Mouse (Mus musculus) forebrain, embryonic 13.5 days (tissue): ENCODE measurements around the gene Cacng8. TPM values are rescaled to one million over a fixed set of nuclear protein-coding genes. Genes with fewer than 3 reads are reported as not detected.
"Not testable (repeated sequence)": the region's sequence is repeated elsewhere in the genome, so short reads cannot be mapped to it uniquely, and the experiment has no call there.

Experiments used
- ATAC-seq: fragments of 200-750 bp; cut with Nextera tagmentation; 2 replicates; pipeline ENCODE4 v1.8.0; 2017
- H3K27ac ChIP-seq: fragments of 300-500 bp; sonication (generic); 2 replicates; pipeline ENCODE4 v1.5.1; 2015; ENCODE audit warnings: inconsistent platforms, mild to moderate bottlenecking, moderate library complexity
- H3K27me3 ChIP-seq: fragments of 300-500 bp; sonication (generic); 2 replicates; pipeline ENCODE4 v1.6.1; 2015; ENCODE audit warnings: mild to moderate bottlenecking, inconsistent platforms
- H3K36me3 ChIP-seq: fragments of 300-500 bp; sonication (generic); 2 replicates; pipeline ENCODE4 v1.6.1; 2015; ENCODE audit warnings: mild to moderate bottlenecking, inconsistent platforms; ENCODE audit not compliant: poor library complexity, severe bottlenecking
- H3K4me1 ChIP-seq: fragments of 300-500 bp; sonication (generic); 2 replicates; pipeline ENCODE4 v1.6.1; 2015; ENCODE audit warnings: inconsistent platforms
- H3K4me2 ChIP-seq: fragments of 300-500 bp; sonication (generic); 2 replicates; pipeline ENCODE4 v1.6.1; 2015; ENCODE audit warnings: inconsistent platforms, mild to moderate bottlenecking, moderate library complexity
- H3K4me3 ChIP-seq: fragments of 300-500 bp; sonication (generic); 2 replicates; pipeline ENCODE4 v1.5.1; 2015; ENCODE audit warnings: mild to moderate bottlenecking, inconsistent platforms
- H3K9ac ChIP-seq: fragments of 300-500 bp; sonication (generic); 2 replicates; pipeline ENCODE4 v1.6.1; 2015; ENCODE audit warnings: mild to moderate bottlenecking, inconsistent platforms
- H3K9me3 ChIP-seq: fragments of 300-500 bp; sonication (generic); replicated peaks from 2 replicates; pipeline ENCODE4 v1.6.1; 2016; ENCODE audit warnings: inconsistent platforms
- WGBS: fragments of 180-500 bp; shearing (Covaris S2); methylation state at CpG from one replicate; pipeline ENCODE4 v1.1.7; 2015; 5-methylcytosine and 5-hydroxymethylcytosine counted together
- polyA plus RNA-seq: library from polyadenylated mRNA; unstranded; fragments of >200 nt; fragmentation: Nextera tagmentation; extraction: Ambion mirVana; gene quantifications from 2 replicates; pipeline ENCODE4 v1.2.1, GENCODE M21; 2015

Gene Cacng8
- polyA plus RNA-seq, 1 experiment from 2014 or later: 12.6 TPM

DNA sequence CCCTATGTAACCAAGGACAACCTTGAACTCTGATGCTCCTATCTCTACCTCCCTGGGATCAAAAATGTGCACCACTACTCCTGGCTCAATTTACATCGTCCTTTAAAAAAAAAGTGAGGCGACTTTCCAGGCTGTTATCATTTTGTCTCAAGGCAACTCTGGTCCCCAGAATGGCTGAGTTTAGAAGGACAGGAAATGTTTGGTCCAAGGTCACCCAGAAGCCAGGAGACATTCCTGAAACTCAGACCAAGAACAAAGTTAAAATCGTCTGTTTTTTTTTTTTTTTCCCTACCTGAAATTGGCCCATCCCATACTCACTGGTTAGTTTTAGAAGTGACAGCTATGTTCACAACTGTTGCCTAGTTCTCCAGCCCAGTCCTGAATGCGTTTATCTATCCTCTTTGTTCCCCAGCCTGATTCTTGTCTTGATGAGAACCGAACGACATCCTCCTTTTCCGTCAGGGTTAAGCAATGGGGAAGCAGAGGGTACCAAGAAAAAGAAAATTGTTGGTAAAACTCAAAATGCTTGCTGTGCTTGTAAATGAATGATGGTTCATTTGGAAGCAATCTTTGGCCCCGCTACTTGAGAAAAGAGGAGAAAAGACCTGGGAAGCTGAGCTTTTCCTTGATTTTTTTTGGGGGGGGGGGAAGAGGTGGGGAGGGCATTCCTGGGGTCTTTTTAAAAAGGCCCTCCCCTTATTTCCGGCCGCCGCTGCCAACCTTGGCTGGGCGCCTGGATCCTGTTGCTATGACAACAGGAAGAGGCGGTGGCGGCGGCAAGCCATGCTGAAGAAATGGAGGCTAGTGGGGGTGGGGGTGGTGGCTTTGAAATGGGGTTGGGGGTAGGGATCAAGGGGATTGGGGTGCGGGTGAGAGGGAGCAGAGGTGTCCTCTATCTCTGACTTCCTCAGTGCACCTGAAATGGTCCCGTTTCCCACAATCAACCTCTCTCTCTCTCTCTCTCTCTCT lies 755 bp upstream of the Cacng8 start:
- peak overlapping the region; percentile 44; the same call in 1 of the 2 replicates for H3K27ac ChIP-seq
- peak overlapping the region; percentile 86 for H3K4me2 ChIP-seq
- H3K27me3 ChIP-seq: no peaks in the 10 kb centered on the region
- WGBS: 3% methylated on average over 16 of the region's 17 CpGs
- no peaks in the 10 kb centered on the region for H3K9me3 ChIP-seq
- ATAC-seq: peak; percentile 65
- peak overlapping the region; percentile 52 for H3K4me3 ChIP-seq
- peaks cover 9% of the 10 kb centered on the region for H3K36me3 ChIP-seq
- peak overlapping the region; percentile 77 for H3K9ac ChIP-seq
- peaks cover 50% of the 10 kb centered on the region for H3K4me1 ChIP-seq

DNA sequence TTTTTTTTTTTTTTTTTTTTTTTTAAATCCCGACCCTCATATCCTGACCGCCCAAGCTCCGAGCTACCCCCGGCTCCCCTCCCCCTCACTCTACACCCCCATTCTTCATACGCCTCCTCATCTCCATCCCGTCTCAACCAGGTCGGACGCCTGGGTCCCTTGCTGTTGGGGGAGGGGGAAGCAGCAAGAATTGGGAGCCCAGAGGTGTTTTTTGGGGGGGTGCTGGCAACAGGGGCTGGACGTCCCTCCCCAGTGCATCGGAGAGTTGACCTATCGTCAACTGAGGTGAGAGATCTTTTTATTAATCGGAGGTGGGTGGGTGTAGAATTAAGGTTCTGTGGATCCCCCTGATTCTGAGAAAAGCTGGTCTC lies 583 bp downstream of the Cacng8 start:
- peak overlapping the region; percentile 77 for H3K9ac ChIP-seq
- peaks cover 50% of the 10 kb centered on the region for H3K4me1 ChIP-seq
- H3K4me3 ChIP-seq: peak overlapping the region; percentile 52
- H3K36me3 ChIP-seq: peaks cover 20% of the 10 kb centered on the region
- peak; percentile 24 for ATAC-seq
- H3K9me3 ChIP-seq: no peaks in the 10 kb centered on the region
- H3K4me2 ChIP-seq: peak overlapping the region; percentile 86
- 0 out of 2 replicates have a peak overlapping the region, but pooled peaks have one; percentile 31 for H3K27ac ChIP-seq
- WGBS: 1% methylated on average over 12 of the region's 12 CpGs
- no peaks in the 10 kb centered on the region for H3K27me3 ChIP-seq

DNA sequence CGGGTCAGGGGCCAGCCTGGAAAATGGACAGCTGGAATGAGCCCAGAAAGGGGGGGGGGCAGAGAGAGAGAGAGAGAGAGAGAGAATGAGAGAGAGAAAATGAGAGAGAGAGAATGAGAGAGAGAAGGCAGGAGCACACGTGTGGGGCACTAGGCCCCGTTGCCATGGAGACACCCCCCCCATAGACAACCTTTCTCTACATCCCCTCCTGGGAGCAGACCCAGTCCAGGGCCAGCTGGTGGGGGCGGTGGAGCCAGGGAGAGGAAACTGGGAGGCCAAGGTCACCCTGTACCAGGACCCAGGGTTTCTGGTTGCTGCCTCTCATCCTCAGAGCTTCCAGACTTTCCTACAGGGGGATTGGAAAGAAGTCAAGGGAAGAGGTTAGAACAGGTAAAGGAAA lies 1.3 kb downstream of the Cacng8 start:
- H3K9ac ChIP-seq: peak overlapping the region; percentile 77
- peaks cover 49% of the 10 kb centered on the region for H3K4me1 ChIP-seq
- peaks cover 25% of the 10 kb centered on the region for H3K36me3 ChIP-seq
- peak overlapping the region; percentile 86 for H3K4me2 ChIP-seq
- H3K9me3 ChIP-seq: no peaks in the 10 kb centered on the region
- H3K27ac ChIP-seq: 0 out of 2 replicates have a peak overlapping the region, but pooled peaks have one; percentile 2
- H3K27me3 ChIP-seq: no peaks in the 10 kb centered on the region
- WGBS: 17% methylated on average over 4 of the region's 4 CpGs
- ATAC-seq: peak; percentile 45
- H3K4me3 ChIP-seq: peak overlapping the region; percentile 52

DNA sequence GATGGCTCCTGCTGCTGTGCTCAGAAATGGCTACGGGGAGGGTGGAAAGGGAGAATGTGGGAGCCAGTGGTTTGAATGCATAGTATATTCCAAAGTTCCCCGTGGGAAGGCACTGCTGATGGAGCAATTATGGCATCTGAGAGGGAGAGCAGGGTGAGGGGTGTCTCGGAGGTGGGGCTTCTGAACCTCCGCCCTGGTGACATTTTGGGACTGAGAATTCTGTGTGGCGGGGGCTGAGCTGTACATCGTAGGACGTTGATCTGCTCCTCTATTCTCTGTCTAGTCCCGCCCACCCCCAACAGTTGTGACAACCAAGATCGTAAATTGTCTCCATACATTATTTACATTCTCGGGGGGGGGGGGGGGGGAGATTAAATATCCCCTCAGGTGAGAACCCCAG lies 6.9 kb downstream of the Cacng8 start:
- H3K9me3 ChIP-seq: no peaks in the 10 kb centered on the region
- H3K27ac ChIP-seq: no peak overlapping the region
- peaks cover 31% of the 10 kb centered on the region for H3K4me1 ChIP-seq
- H3K4me3 ChIP-seq: no peak overlapping the region
- H3K4me2 ChIP-seq: peak overlapping the region; percentile 17; the same call in 1 of the 2 replicates
- 49% methylated on average over 10 of the region's 10 CpGs for WGBS
- H3K36me3 ChIP-seq: peaks cover 28% of the 10 kb centered on the region
- no peaks in the 10 kb centered on the region for H3K27me3 ChIP-seq
- peak; percentile 48; the same call in 1 of the 2 replicates for ATAC-seq
- no peak overlapping the region; the same call in 1 of the 2 replicates for H3K9ac ChIP-seq

DNA sequence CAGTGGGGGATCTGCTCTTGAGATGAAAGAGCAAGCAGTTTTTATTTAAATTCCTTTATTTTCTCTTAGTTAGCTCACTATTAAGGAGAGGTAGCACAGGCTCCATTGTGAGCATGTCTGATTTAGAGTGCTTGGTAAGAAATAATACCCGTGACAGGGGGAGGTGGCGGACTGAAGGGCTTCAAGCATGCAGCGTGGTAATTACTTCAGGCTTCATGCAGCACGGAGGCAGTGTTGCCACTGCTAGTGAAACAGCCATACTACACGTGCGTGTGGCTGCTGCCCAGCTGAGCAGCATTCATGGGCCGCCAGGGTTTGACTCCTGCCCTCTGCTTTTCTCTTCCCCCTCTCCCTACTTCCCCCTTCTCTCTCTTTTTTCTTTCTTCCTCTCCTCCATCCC lies 7.3 kb downstream of the Cacng8 start:
- WGBS: 13% methylated on average over 7 of the region's 7 CpGs
- Histone ChIP-seq H3K4me2 (peak overlapping the region; percentile 17; the same call in 1 of the 2 replicates), H3K9ac (0 out of 2 replicates have a peak overlapping the region, but pooled peaks have one; percentile 18), H3K27me3 (no peaks in the 10 kb centered on the region), H3K4me3 (no peak overlapping the region), H3K4me1 (peaks cover 27% of the 10 kb centered on the region), H3K36me3 (peaks cover 29% of the 10 kb centered on the region), H3K9me3 (no peaks in the 10 kb centered on the region), H3K27ac (no peak overlapping the region)
- ATAC-seq: peak; percentile 83

DNA sequence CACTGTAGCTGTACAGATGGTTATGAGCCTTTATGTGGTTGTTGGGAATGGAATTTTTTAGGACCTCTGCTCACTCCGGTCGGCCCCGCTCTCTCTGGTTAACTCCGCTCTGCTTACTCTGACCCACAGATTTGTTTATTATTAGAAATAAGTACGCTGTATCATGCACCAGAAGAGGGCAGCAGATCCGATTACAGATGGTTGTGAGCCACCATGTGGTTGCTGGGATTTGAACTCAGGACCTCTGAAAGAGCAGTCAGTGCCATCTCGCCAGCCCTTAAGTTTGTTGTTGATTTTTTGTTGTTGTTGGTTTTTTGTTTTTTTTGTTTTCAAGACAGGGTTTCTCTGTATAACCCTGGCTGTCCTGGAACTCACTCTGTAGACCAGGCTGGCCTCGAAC lies 7.9 kb downstream of the Cacng8 start:
- H3K27me3 ChIP-seq, H3K27ac ChIP-seq, H3K4me3 ChIP-seq, H3K9ac ChIP-seq, H3K9me3 ChIP-seq, ATAC-seq, H3K4me2 ChIP-seq: not testable (repeated sequence)
- peaks cover 34% of the 10 kb centered on the region for H3K36me3 ChIP-seq
- WGBS: 95% methylated on average over 8 of the region's 8 CpGs
- peaks cover 21% of the 10 kb centered on the region for H3K4me1 ChIP-seq

DNA sequence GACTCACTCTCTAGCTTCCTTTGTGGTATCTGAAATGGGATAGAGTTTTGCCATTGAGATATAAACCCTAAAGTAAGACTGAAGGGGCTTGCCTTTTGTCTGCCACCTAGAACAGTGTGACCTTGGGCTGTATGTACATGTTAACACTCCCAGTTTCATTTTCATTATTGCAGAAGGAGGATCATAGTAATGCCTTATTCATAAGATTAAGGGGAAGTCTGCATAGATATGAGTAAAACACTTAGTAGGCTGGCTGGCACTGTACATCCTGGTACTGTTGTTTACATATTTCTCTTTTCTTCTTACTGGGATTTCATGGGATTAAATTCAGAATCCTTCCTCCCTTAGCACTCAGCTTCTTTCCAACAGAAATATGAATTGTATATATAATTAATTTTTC lies 9.5 kb downstream of the Cacng8 start:
- peaks cover 12% of the 10 kb centered on the region for H3K4me1 ChIP-seq
- no peak overlapping the region for H3K9ac ChIP-seq
- no peak overlapping the region for H3K27ac ChIP-seq
- H3K4me3 ChIP-seq: no peak overlapping the region
- no peaks in the 10 kb centered on the region for H3K27me3 ChIP-seq
- no peak for ATAC-seq
- H3K4me2 ChIP-seq: no peak overlapping the region
- H3K36me3 ChIP-seq: peaks cover 28% of the 10 kb centered on the region
- H3K9me3 ChIP-seq: no peaks in the 10 kb centered on the region

DNA sequence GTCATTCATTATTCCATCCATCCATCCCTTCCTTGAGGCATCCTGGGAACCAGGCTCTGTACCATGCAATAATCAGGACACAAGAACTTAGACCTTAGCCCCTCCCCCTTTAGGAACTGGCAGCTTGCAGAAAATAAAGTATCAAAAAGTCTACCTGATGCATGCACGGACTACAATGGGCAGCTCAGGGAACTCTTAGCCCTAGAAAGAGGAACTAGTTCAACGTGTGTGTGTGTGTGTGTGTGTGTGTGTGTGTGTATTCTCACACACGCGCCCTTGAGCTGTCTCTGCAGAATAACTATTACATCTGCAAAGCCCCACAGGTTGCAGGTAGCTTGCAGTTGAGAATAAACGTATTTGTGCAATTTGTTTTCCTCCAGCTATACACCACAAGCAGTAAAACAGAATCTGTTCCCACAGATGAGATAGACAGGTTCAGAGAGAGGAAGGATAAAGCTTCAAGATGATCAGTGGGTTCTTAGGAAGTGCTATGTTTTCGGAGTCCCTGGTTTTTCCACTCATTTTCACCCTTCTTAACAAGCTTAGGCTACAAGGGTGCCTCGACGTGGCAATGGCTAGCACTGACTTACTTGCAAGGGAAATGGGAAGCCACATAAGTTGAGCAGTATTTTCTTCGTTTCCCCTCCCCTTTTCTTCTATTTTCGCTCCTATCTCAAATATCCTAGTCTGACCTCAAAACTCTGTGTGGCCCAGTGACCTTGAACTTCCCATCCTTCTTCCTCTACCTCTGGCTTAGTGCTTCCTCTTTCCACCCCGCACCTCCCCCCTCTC lies 19.4 kb downstream of the Cacng8 start:
- no peaks in the 10 kb centered on the region for H3K9me3 ChIP-seq
- WGBS: 70% methylated on average over 11 of the region's 11 CpGs
- H3K9ac ChIP-seq: no peak overlapping the region
- H3K4me2 ChIP-seq: no peak overlapping the region
- peaks cover 25% of the 10 kb centered on the region for H3K27me3 ChIP-seq
- H3K27ac ChIP-seq: no peak overlapping the region
- no peak overlapping the region for H3K4me3 ChIP-seq
- H3K36me3 ChIP-seq: peaks cover 2% of the 10 kb centered on the region; the same call in 1 of the 2 replicates
- no peak for ATAC-seq
- H3K4me1 ChIP-seq: peaks cover 19% of the 10 kb centered on the region

DNA sequence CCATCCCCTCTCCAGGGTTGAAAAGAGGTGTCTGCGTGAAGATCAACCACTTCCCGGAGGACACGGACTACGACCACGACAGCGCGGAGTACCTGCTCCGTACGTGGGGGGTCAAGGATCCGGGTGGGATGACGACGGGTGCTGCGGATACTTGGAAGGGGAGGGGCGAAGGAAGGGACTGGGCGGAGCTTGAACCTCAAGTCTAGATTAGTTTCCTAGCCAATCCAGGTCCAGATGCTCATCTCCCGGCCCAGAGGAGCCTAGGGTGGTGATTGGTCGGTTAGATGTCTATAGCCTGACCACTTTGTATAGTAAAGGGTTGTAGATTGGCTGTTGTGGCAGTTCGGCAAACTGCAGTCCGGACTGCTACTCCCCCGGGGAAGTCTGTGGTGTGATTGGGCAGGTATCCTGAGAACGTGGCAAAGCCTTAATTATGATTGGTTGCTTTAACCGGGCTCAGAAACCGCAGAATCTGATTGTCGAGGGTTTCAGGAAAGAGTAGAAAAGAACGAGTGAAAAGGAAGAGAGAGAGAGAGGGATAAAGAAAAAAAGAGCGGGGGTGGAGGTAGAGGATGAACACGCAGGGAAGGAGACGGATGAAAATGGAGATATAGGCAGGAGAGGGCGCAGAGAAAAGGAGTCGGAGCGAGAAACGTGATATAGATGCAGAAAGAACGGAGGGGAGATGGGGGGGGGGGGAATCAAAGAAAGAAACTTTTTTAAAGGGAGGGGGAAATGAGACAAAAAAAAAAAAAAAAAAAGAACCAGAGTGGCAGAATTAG lies 20.9 kb downstream of the Cacng8 start:
- Histone ChIP-seq H3K4me2 (peak overlapping the region; percentile 86), H3K27me3 (peaks cover 31% of the 10 kb centered on the region), H3K4me1 (peaks cover 25% of the 10 kb centered on the region), H3K36me3 (no peaks in the 10 kb centered on the region), H3K4me3 (peak overlapping the region; percentile 44), H3K27ac (no peak overlapping the region), H3K9me3 (no peaks in the 10 kb centered on the region), H3K9ac (peak overlapping the region; percentile 63)
- under 1% methylated on average over 33 of the region's 33 CpGs for WGBS
- ATAC-seq: peak; percentile 93

DNA sequence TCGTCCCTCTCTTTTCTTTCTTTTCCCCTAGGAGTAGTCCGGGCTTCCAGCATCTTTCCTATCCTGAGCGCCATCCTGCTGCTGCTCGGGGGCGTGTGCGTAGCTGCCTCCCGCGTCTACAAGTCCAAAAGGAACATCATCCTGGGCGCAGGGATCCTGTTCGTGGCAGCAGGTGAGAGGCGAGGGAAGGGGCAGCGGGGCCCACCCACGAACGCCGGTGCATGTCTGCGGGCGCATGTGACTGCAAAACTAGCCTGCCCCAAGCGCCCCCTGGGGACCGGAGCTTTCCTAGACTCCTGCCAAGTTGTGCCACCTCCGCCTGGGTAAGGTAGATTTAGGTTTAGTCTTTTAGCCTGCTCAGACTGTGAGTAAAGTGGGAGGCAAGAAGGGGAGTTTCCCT lies 21.6 kb downstream of the Cacng8 start:
- Histone ChIP-seq H3K27me3 (peaks cover 38% of the 10 kb centered on the region), H3K4me3 (peak overlapping the region; percentile 44), H3K4me1 (peaks cover 25% of the 10 kb centered on the region), H3K9ac (peak overlapping the region; percentile 63), H3K4me2 (peak overlapping the region; percentile 86), H3K36me3 (no peaks in the 10 kb centered on the region), H3K9me3 (no peaks in the 10 kb centered on the region), H3K27ac (no peak overlapping the region)
- no peak for ATAC-seq
- 1% methylated on average over 16 of the region's 20 CpGs for WGBS

DNA sequence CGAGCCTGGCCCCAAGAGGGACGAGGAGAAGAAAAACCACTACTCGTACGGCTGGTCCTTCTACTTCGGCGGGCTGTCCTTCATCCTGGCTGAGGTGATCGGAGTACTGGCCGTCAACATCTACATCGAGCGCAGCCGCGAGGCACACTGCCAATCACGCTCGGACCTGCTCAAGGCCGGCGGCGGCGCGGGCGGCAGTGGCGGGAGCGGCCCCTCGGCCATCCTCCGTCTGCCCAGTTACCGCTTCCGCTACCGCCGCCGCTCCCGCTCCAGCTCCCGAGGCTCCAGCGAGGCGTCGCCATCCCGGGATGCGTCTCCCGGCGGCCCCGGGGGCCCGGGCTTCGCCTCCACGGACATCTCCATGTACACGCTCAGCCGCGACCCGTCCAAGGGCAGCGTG lies 24.4 kb downstream of the Cacng8 start:
- Histone ChIP-seq H3K9ac (peak overlapping the region; percentile 78), H3K9me3 (no peaks in the 10 kb centered on the region), H3K4me2 (peak overlapping the region; percentile 98), H3K27me3 (peaks cover 47% of the 10 kb centered on the region), H3K4me3 (peak overlapping the region; percentile 63), H3K36me3 (no peaks in the 10 kb centered on the region), H3K4me1 (peaks cover 25% of the 10 kb centered on the region), H3K27ac (no peak overlapping the region)
- 0 out of 2 replicates have a peak, but pooled peaks have one; percentile 1 for ATAC-seq
- under 1% methylated on average over 47 of the region's 47 CpGs for WGBS
